ENCODE assay signal across 26 mouse cellular contexts in genomic region chr16:76047066-76047465, GRCm38 (mm10).
"Had no signal": no experiment of that assay in that cellular context is flagged by ENCODE, and none has a peak within 500 bp of the region (broad histone marks: within the 10 kb centered on the region; RNA-seq: fewer than 3 reads in every experiment).

No protein-coding gene starts in this region.

- H3K27me3 ChIP-seq: heart, embryonic 12.5 days; hindbrain, embryonic 13.5 days; hindbrain, embryonic 15.5 days; intestine, embryonic 15.5 days; limb, embryonic 12.5 days; liver, embryonic 13.5 days had no signal

- H3K4me1 ChIP-seq: heart, embryonic 10.5 days; heart, embryonic 12.5 days; hindbrain, embryonic 10.5 days; hindbrain, embryonic 13.5 days; hindbrain, embryonic 15.5 days; intestine, embryonic 15.5 days; limb, embryonic 10.5 days; limb, embryonic 12.5 days; liver, embryonic 13.5 days had no signal

- H3K27ac ChIP-seq: gastrocnemius, adult 2 months; heart, embryonic 10.5 days; hindbrain, embryonic 10.5 days; hindbrain, embryonic 13.5 days; hindbrain, embryonic 15.5 days; intestine, embryonic 15.5 days; layer of hippocampus, adult 2 months; left cerebral cortex, adult 2 months; limb, embryonic 10.5 days; limb, embryonic 12.5 days; liver, embryonic 13.5 days had no signal

- DNase-seq: gastrocnemius, adult 2 months; gastrocnemius, postnatal 10 days; gastrocnemius, postnatal 25 days; heart, adult 18-20 months; heart, postnatal 10 days; heart, postnatal 4 days; kidney, adult 18-20 months; kidney, adult 8-10 months; kidney, postnatal 10 days; kidney, postnatal 25 days; kidney, postnatal 4 days; liver; liver, embryonic 13.5 days had no signal

- H3K9me3 ChIP-seq: heart, embryonic 10.5 days; heart, embryonic 12.5 days; hindbrain, embryonic 10.5 days; hindbrain, embryonic 13.5 days; hindbrain, embryonic 15.5 days; intestine, embryonic 15.5 days; limb, embryonic 10.5 days; limb, embryonic 12.5 days; liver, embryonic 13.5 days had no signal

- H3K36me3 ChIP-seq: heart, embryonic 10.5 days; heart, embryonic 12.5 days; hindbrain, embryonic 10.5 days; hindbrain, embryonic 13.5 days; hindbrain, embryonic 15.5 days; intestine, embryonic 15.5 days; limb, embryonic 10.5 days; limb, embryonic 12.5 days; liver, embryonic 13.5 days had no signal

- H3K4me2 ChIP-seq: heart, embryonic 12.5 days; hindbrain, embryonic 13.5 days; hindbrain, embryonic 15.5 days; intestine, embryonic 15.5 days; limb, embryonic 12.5 days; liver, embryonic 11.5 days; liver, embryonic 13.5 days had no signal

- H3K4me3 ChIP-seq: gastrocnemius, adult 2 months; heart, embryonic 10.5 days; heart, embryonic 12.5 days; hindbrain, embryonic 10.5 days; hindbrain, embryonic 13.5 days; hindbrain, embryonic 15.5 days; intestine, embryonic 15.5 days; layer of hippocampus, adult 2 months; left cerebral cortex, adult 2 months; limb, embryonic 10.5 days; limb, embryonic 12.5 days; liver, embryonic 13.5 days had no signal

- H3K9ac ChIP-seq: heart, embryonic 12.5 days; hindbrain, embryonic 13.5 days; hindbrain, embryonic 15.5 days; intestine, embryonic 15.5 days; limb, embryonic 12.5 days; liver, embryonic 13.5 days had no signal

- ATAC-seq: inflammation-experienced regulatory T-cells, adult 6 months; intestine, embryonic 15.5 days; intestine, postnatal 0 days had no signal
